Mouse (Mus musculus) kidney, postnatal 0 days (tissue): Measurements from ENCODE around the gene Pgbd5. TPM values are rescaled to one million over a fixed set of nuclear protein-coding genes. Genes with fewer than 3 reads are reported as not detected.

Experiments used
- ATAC-seq: fragments of 200-750 bp; cut with Nextera tagmentation; replicated peaks from 2 replicates; pipeline ENCODE4 v1.8.0; 2017; ENCODE audit warnings: low read depth, moderate number of reproducible peaks, moderate TSS enrichment, moderate library complexity; ENCODE audit not compliant: low FRiP score
- DNase-seq: peaks from one replicate; pipeline ENCODE4 v3.0.0-alpha.2; 2016; ENCODE audit warnings: low spot score
- H3K27ac ChIP-seq: fragments of 300-500 bp; sonication (generic); 2 replicates; pipeline ENCODE4 v1.5.1; 2014; ENCODE audit warnings: mild to moderate bottlenecking
- H3K27me3 ChIP-seq: fragments of 300-500 bp; sonication (generic); 2 replicates; pipeline ENCODE4 v1.6.1; 2014; ENCODE audit warnings: low read length, mixed read lengths; ENCODE audit not compliant: insufficient read depth
- H3K36me3 ChIP-seq: fragments of 300-500 bp; sonication (generic); 2 replicates; pipeline ENCODE4 v1.6.1; 2014; ENCODE audit warnings: low read length, mixed read lengths; ENCODE audit not compliant: insufficient read depth
- H3K4me1 ChIP-seq: fragments of 300-500 bp; sonication (generic); replicated peaks from 2 replicates; pipeline ENCODE4 v1.6.1; 2014; ENCODE audit warnings: antibody characterized with exemption, low read length, mixed read lengths; ENCODE audit not compliant: insufficient read depth
- H3K4me2 ChIP-seq: fragments of 300-500 bp; sonication (generic); 2 replicates; pipeline ENCODE4 v1.6.1; 2014; ENCODE audit warnings: mild to moderate bottlenecking, low read length, moderate library complexity, mixed read lengths
- H3K4me3 ChIP-seq: fragments of 300-500 bp; sonication (generic); replicated peaks from 2 replicates; pipeline ENCODE4 v1.5.1; 2014; ENCODE audit warnings: low read depth, low read length
- H3K9ac ChIP-seq: fragments of 300-500 bp; sonication (generic); 2 replicates; pipeline ENCODE4 v1.6.1; 2014; ENCODE audit warnings: low read depth, low read length
- H3K9me3 ChIP-seq: fragments of 300-500 bp; sonication (generic); replicated peaks from 2 replicates; pipeline ENCODE4 v1.6.1; 2016; ENCODE audit warnings: low read length, inconsistent platforms, mixed read lengths
- CTCF ChIP-seq: IDR thresholded peaks from 2 replicates; pipeline ENCODE4 v1.5.1; 2016; ENCODE audit warnings: antibody characterized with exemption, low read depth, mild to moderate bottlenecking, moderate library complexity
- WGBS: fragments of 180-500 bp; shearing (Covaris S2); extraction: QIAGEN DNeasy Blood & Tissue Kit; methylation state at CpG from one replicate; pipeline ENCODE4 v1.1.7; 2014; 5-methylcytosine and 5-hydroxymethylcytosine counted together
- polyA plus RNA-seq: library from polyadenylated mRNA; unstranded; fragments of >200 nt; fragmentation: Nextera tagmentation; extraction: Ambion mirVana; gene quantifications from 2 replicates; pipeline ENCODE4 v1.2.1, GENCODE M21; 2015

The Pgbd5 gene
- polyA plus RNA-seq, 1 experiment from 2014 or later = 0.32 TPM

- Histone ChIP-seq H3K4me3 (no peak overlapping the region), H3K9ac (no peak overlapping the region), H3K4me1 (no peaks in the 10 kb centered on the region), H3K9me3 (no peaks in the 10 kb centered on the region), H3K4me2 (no peak overlapping the region), H3K36me3 (no peaks in the 10 kb centered on the region), H3K27me3 (no peaks in the 10 kb centered on the region), H3K27ac (no peak overlapping the region)
- no peak for DNase-seq
- WGBS = 80% methylated on average over 11 of the region's 11 CpGs
- TF ChIP-seq CTCF = no peak
- ATAC-seq = no peak
Measured at GRCm38 (mm10) chr8:124389495-124389894, 50.0 kb downstream of the Pgbd5 start.

GRCm38 (mm10) chr8:124386225-124386899, 53.1 kb downstream of the Pgbd5 start:
- 82% methylated on average over 23 of the region's 23 CpGs for WGBS
- Histone ChIP-seq H3K4me2 (no peak overlapping the region), H3K4me1 (no peaks in the 10 kb centered on the region), H3K9ac (no peak overlapping the region), H3K27ac (no peak overlapping the region), H3K4me3 (no peak overlapping the region), H3K27me3 (no peaks in the 10 kb centered on the region), H3K36me3 (no peaks in the 10 kb centered on the region), H3K9me3 (no peaks in the 10 kb centered on the region)
- no peak for DNase-seq
- ATAC-seq = no peak
- TF ChIP-seq CTCF = no peak

- no peak overlapping the region for H3K4me3 ChIP-seq
- no peak overlapping the region for H3K27ac ChIP-seq
- DNase-seq (no peak), ATAC-seq (no peak)
- 92% methylated on average over 19 of the region's 19 CpGs for WGBS
- no peaks in the 10 kb centered on the region for H3K27me3 ChIP-seq
- H3K9ac ChIP-seq = no peak overlapping the region
- no peaks in the 10 kb centered on the region for H3K9me3 ChIP-seq
- H3K4me2 ChIP-seq = no peak overlapping the region
- TF ChIP-seq CTCF = no peak
- H3K4me1 ChIP-seq = no peaks in the 10 kb centered on the region
- no peaks in the 10 kb centered on the region for H3K36me3 ChIP-seq
Measured at GRCm38 (mm10) chr8:124384336-124384735, 55.1 kb downstream of the Pgbd5 start.

- H3K27me3 ChIP-seq = no peaks in the 10 kb centered on the region
- H3K4me3 ChIP-seq = no peak overlapping the region
- 68% methylated on average over 10 of the region's 10 CpGs for whole genome bisulfite sequencing
- no peak for TF ChIP-seq CTCF
- DNase-seq = no peak
- H3K9ac ChIP-seq = no peak overlapping the region
- no peaks in the 10 kb centered on the region for H3K36me3 ChIP-seq
- no peaks in the 10 kb centered on the region for H3K4me1 ChIP-seq
- no peaks in the 10 kb centered on the region for H3K9me3 ChIP-seq
- no peak overlapping the region for H3K27ac ChIP-seq
- H3K4me2 ChIP-seq = no peak overlapping the region
- no peak for ATAC-seq
Measured at GRCm38 (mm10) chr8:124382235-124382634, 57.2 kb downstream of the Pgbd5 start.

GRCm38 (mm10) chr8:124379289-124379688, 60.2 kb downstream of the Pgbd5 start:
- no peak overlapping the region for H3K9ac ChIP-seq
- 69% methylated on average over 6 of the region's 6 CpGs for WGBS
- H3K4me3 ChIP-seq = no peak overlapping the region
- TF ChIP-seq CTCF = peak; percentile 33; the same call in 1 of the 2 replicates
- H3K9me3 ChIP-seq = no peaks in the 10 kb centered on the region
- H3K4me1 ChIP-seq = no peaks in the 10 kb centered on the region
- no peak overlapping the region for H3K4me2 ChIP-seq
- no peaks in the 10 kb centered on the region for H3K36me3 ChIP-seq
- no peak overlapping the region for H3K27ac ChIP-seq
- no peaks in the 10 kb centered on the region for H3K27me3 ChIP-seq
- no peak for DNase-seq
- ATAC-seq = no peak

GRCm38 (mm10) chr8:124376406-124376805, 63.1 kb downstream of the Pgbd5 start:
- no peaks in the 10 kb centered on the region for H3K36me3 ChIP-seq
- H3K27me3 ChIP-seq = no peaks in the 10 kb centered on the region
- no peaks in the 10 kb centered on the region for H3K9me3 ChIP-seq
- H3K27ac ChIP-seq = no peak overlapping the region
- no peak overlapping the region for H3K4me3 ChIP-seq
- 92% methylated on average over 12 of the region's 12 CpGs for WGBS
- no peak for TF ChIP-seq CTCF
- H3K9ac ChIP-seq = no peak overlapping the region
- H3K4me2 ChIP-seq = no peak overlapping the region
- ATAC-seq (no peak), DNase-seq (no peak)
- H3K4me1 ChIP-seq = no peaks in the 10 kb centered on the region

GRCm38 (mm10) chr8:124375727-124376126, 63.7 kb downstream of the Pgbd5 start:
- H3K27me3 ChIP-seq = no peaks in the 10 kb centered on the region
- H3K4me1 ChIP-seq = no peaks in the 10 kb centered on the region
- no peak overlapping the region for H3K9ac ChIP-seq
- TF ChIP-seq CTCF = no peak
- H3K36me3 ChIP-seq = no peaks in the 10 kb centered on the region
- DNase-seq (no peak), ATAC-seq (no peak)
- no peak overlapping the region for H3K4me2 ChIP-seq
- WGBS = 78% methylated on average over 9 of the region's 9 CpGs
- H3K4me3 ChIP-seq = no peak overlapping the region
- no peaks in the 10 kb centered on the region for H3K9me3 ChIP-seq
- H3K27ac ChIP-seq = no peak overlapping the region
